Mouse (Mus musculus) common myeloid progenitor, adult 5-6 weeks (primary cell): ENCODE measurements around the gene Tcstv3. TPM values are rescaled to one million over a fixed set of nuclear protein-coding genes. Genes with fewer than 3 reads are reported as not detected.
"Not testable (repeated sequence)": the region's sequence is repeated elsewhere in the genome, so short reads cannot be mapped to it uniquely, and the experiment has no call there.

Source experiments
- ATAC-seq: replicated peaks from 2 replicates; pipeline ENCODE4 v1.8.0; 2016; ENCODE audit warnings: low read depth, mild to moderate bottlenecking, moderate TSS enrichment, inconsistent platforms; ENCODE audit not compliant: poor library complexity, severe bottlenecking
- total RNA-seq: library from RNA; stranded (forward); fragments of 200-1000, 187-1606 nt; gene quantifications from 2 replicates; pipeline ENCODE4 v1.2.3, GENCODE M21; 2017

Tcstv3 gene
- not detected in 2 replicates for total RNA-seq

- not testable (repeated sequence) for ATAC-seq
Measured at GRCm38 (mm10) chr13:120316578-120316977, at the start of gene Tcstv3. Gene Tcstv3, plus strand, starts transcription at chr13:120316878.

GRCm38 (mm10) chr13:120277837-120278236, 38.8 kb upstream of the Tcstv3 start:
- ATAC-seq = peak; percentile 78

- no peak for ATAC-seq
Measured at GRCm38 (mm10) chr13:120278784-120279183, 37.9 kb upstream of the Tcstv3 start.

GRCm38 (mm10) chr13:120299324-120299894, 17.3 kb upstream of the Tcstv3 start:
- ATAC-seq = peak; percentile 61

GRCm38 (mm10) chr13:120299991-120300442, 16.7 kb upstream of the Tcstv3 start, which contains the start of gene BC147527:
Gene BC147527, plus strand, starts transcription at chr13:120300392.
- peak; percentile 94 for ATAC-seq

GRCm38 (mm10) chr13:120300853-120301252, 15.8 kb upstream of the Tcstv3 start:
- no peak for ATAC-seq

- ATAC-seq = no peak
Measured at GRCm38 (mm10) chr13:120310749-120311148, 5.9 kb upstream of the Tcstv3 start.

- peak; percentile 85 for ATAC-seq
Measured at GRCm38 (mm10) chr13:120313584-120313983, 3.1 kb upstream of the Tcstv3 start.

- no peak for ATAC-seq
Measured at GRCm38 (mm10) chr13:120320183-120320582, 3.5 kb downstream of the Tcstv3 start.

GRCm38 (mm10) chr13:120320721-120321120, 4.0 kb downstream of the Tcstv3 start:
- 0 out of 2 replicates have a peak, but pooled peaks have one; percentile 15 for ATAC-seq

Other genes starting within 250 kb of the Tcstv3 start
- gene Gm20767, start 176.6 kb upstream of the Tcstv3 start, total RNA-seq = not detected in 2 replicates
- not detected in 2 replicates for gene Gm21818, start 144.4 kb upstream of the Tcstv3 start, total RNA-seq
- not detected in 2 replicates for gene Gm21762, start 100.9 kb upstream of the Tcstv3 start, total RNA-seq
- not detected in 2 replicates for gene Gm21731, start 77.8 kb upstream of the Tcstv3 start, total RNA-seq
- not detected in 2 replicates for gene AF067061, start 53.8 kb upstream of the Tcstv3 start, total RNA-seq
- gene BC147527, start 16.5 kb upstream of the Tcstv3 start, total RNA-seq = 11.0 and 14.2 TPM in 2 replicates